Mouse (Mus musculus): ENCODE results near the gene Ifnar2. TPM values are rescaled to one million over a fixed set of nuclear protein-coding genes. Genes with fewer than 3 reads are reported as not detected.

Gene Ifnar2
- polyA plus RNA-seq, 1 experiment from 2014 or later = 67.4 TPM

GRCm38 (mm10) chr16:91445566-91445965, 73.0 kb downstream of the Ifnar2 start:
- Histone ChIP-seq H3K36me3 (no peaks in the 10 kb centered on the region), H3K9me3 (replicated peaks) (no peaks in the 10 kb centered on the region), H3K4me1 (replicated peaks) (peaks cover 92% of the 10 kb centered on the region), H3K27me3 (no peaks in the 10 kb centered on the region), H3K27ac (peak overlapping the region; percentile 90), H3K9ac (no peak overlapping the region), H3K4me3 (replicated peaks) (no peak overlapping the region), H3K4me2 (no peak overlapping the region)
- ATAC-seq (ENCODE audit: low read depth) = no peak
- no peak for DNase-seq
- WGBS (ENCODE audit: insufficient replicate concordance) = 69% methylated on average over 5 of the region's 5 CpGs

- WGBS (ENCODE audit: insufficient replicate concordance) = 49% methylated on average over 8 of the region's 8 CpGs
- peak; percentile 30 for ATAC-seq (ENCODE audit: low read depth)
- Histone ChIP-seq H3K4me2 (peak overlapping the region; percentile 44), H3K4me1 (replicated peaks) (peaks cover 92% of the 10 kb centered on the region), H3K9ac (peak overlapping the region; percentile 64), H3K36me3 (no peaks in the 10 kb centered on the region), H3K27me3 (no peaks in the 10 kb centered on the region), H3K9me3 (replicated peaks) (no peaks in the 10 kb centered on the region), H3K4me3 (replicated peaks) (no peak overlapping the region), H3K27ac (peak overlapping the region; percentile 90)
- DNase-seq = no peak
These were observed 74.4 kb downstream of the Ifnar2 start for GRCm38 (mm10) chr16:91446778-91447511.

GRCm38 (mm10) chr16:91447512-91447900, 74.9 kb downstream of the Ifnar2 start:
- H3K27ac ChIP-seq = peak overlapping the region; percentile 90
- H3K4me3 ChIP-seq (replicated peaks) = no peak overlapping the region
- peak overlapping the region; percentile 64 for H3K9ac ChIP-seq
- H3K36me3 ChIP-seq = no peaks in the 10 kb centered on the region
- peak overlapping the region; percentile 44 for H3K4me2 ChIP-seq
- no peaks in the 10 kb centered on the region for H3K27me3 ChIP-seq
- peak; percentile 10; the same call in 1 of the 2 replicates for ATAC-seq (ENCODE audit: low read depth)
- H3K4me1 ChIP-seq (replicated peaks) = peaks cover 93% of the 10 kb centered on the region
- WGBS (ENCODE audit: insufficient replicate concordance) = 74% methylated on average over 6 of the region's 6 CpGs
- no peak for DNase-seq
- H3K9me3 ChIP-seq (replicated peaks) = no peaks in the 10 kb centered on the region

GRCm38 (mm10) chr16:91448088-91448487, 75.5 kb downstream of the Ifnar2 start:
- Histone ChIP-seq H3K9me3 (replicated peaks) (no peaks in the 10 kb centered on the region), H3K4me3 (replicated peaks) (no peak overlapping the region), H3K4me2 (peak overlapping the region; percentile 44), H3K36me3 (no peaks in the 10 kb centered on the region), H3K4me1 (replicated peaks) (peaks cover 92% of the 10 kb centered on the region), H3K27me3 (no peaks in the 10 kb centered on the region), H3K27ac (peak overlapping the region; percentile 90), H3K9ac (peak overlapping the region; percentile 64)
- DNase-seq (no peak), ATAC-seq (ENCODE audit: low read depth) (peak; percentile 79)
- WGBS (ENCODE audit: insufficient replicate concordance) = 54% methylated on average over 5 of the region's 5 CpGs

- peak; percentile 68 for ATAC-seq (ENCODE audit: low read depth)
- H3K9me3 ChIP-seq (replicated peaks) = no peaks in the 10 kb centered on the region
- DNase-seq = no peak
- H3K4me1 ChIP-seq (replicated peaks) = peaks cover 85% of the 10 kb centered on the region
- H3K4me2 ChIP-seq = no peak overlapping the region
- H3K27me3 ChIP-seq = no peaks in the 10 kb centered on the region
- no peak overlapping the region for H3K4me3 ChIP-seq (replicated peaks)
- WGBS (ENCODE audit: insufficient replicate concordance) = 32% methylated on average over 7 of the region's 7 CpGs
- peak overlapping the region; percentile 64; the same call in 1 of the 2 replicates for H3K9ac ChIP-seq
- H3K27ac ChIP-seq = peak overlapping the region; percentile 90
- no peaks in the 10 kb centered on the region for H3K36me3 ChIP-seq
These were observed 76.3 kb downstream of the Ifnar2 start for GRCm38 (mm10) chr16:91448895-91449294.

- 76% methylated on average over 12 of the region's 12 CpGs for WGBS (ENCODE audit: insufficient replicate concordance)
- no peak for ATAC-seq (ENCODE audit: low read depth)
- Histone ChIP-seq H3K4me2 (no peak overlapping the region), H3K27me3 (no peaks in the 10 kb centered on the region), H3K4me3 (replicated peaks) (no peak overlapping the region), H3K4me1 (replicated peaks) (peaks cover 77% of the 10 kb centered on the region), H3K27ac (peak overlapping the region; percentile 90), H3K9ac (peak overlapping the region; percentile 26; the same call in 1 of the 2 replicates), H3K36me3 (no peaks in the 10 kb centered on the region), H3K9me3 (replicated peaks) (no peaks in the 10 kb centered on the region)
- no peak for DNase-seq
These were observed 77.8 kb downstream of the Ifnar2 start for GRCm38 (mm10) chr16:91450137-91451064.

- no peaks in the 10 kb centered on the region for H3K36me3 ChIP-seq
- WGBS (ENCODE audit: insufficient replicate concordance) = 22% methylated on average over 2 of the region's 2 CpGs
- no peak overlapping the region for H3K4me3 ChIP-seq (replicated peaks)
- H3K4me1 ChIP-seq (replicated peaks) = peaks cover 61% of the 10 kb centered on the region
- peak overlapping the region; percentile 70 for H3K27ac ChIP-seq
- no peak overlapping the region for H3K9ac ChIP-seq
- H3K27me3 ChIP-seq = no peaks in the 10 kb centered on the region
- no peak for DNase-seq
- no peak for ATAC-seq (ENCODE audit: low read depth)
- no peaks in the 10 kb centered on the region for H3K9me3 ChIP-seq (replicated peaks)
- H3K4me2 ChIP-seq = no peak overlapping the region
These were observed 79.4 kb downstream of the Ifnar2 start for GRCm38 (mm10) chr16:91451949-91452348.

- no peak for DNase-seq
- no peaks in the 10 kb centered on the region for H3K9me3 ChIP-seq (replicated peaks)
- 0 out of 2 replicates have a peak overlapping the region, but pooled peaks have one; percentile 9 for H3K9ac ChIP-seq
- H3K27ac ChIP-seq = peak overlapping the region; percentile 70
- ATAC-seq (ENCODE audit: low read depth) = no peak
- H3K4me2 ChIP-seq = no peak overlapping the region
- no peaks in the 10 kb centered on the region for H3K36me3 ChIP-seq
- peaks cover 57% of the 10 kb centered on the region for H3K4me1 ChIP-seq (replicated peaks)
- no peak overlapping the region for H3K4me3 ChIP-seq (replicated peaks)
- WGBS (ENCODE audit: insufficient replicate concordance) = 50% methylated on average over 6 of the region's 6 CpGs
- H3K27me3 ChIP-seq = no peaks in the 10 kb centered on the region
These were observed 79.8 kb downstream of the Ifnar2 start for GRCm38 (mm10) chr16:91452363-91452896.

Other genes with a start within 250 kb of the Ifnar2 start
- gene Olig2, start 147.3 kb upstream of the Ifnar2 start, polyA plus RNA-seq (2015; fragmentation: Nextera tagmentation; extraction: Ambion mirVana) = not detected in 2 replicates
- gene Olig1, start 103.0 kb upstream of the Ifnar2 start, polyA plus RNA-seq (2015; fragmentation: Nextera tagmentation; extraction: Ambion mirVana) = 0.13 TPM in 1 of 2 replicates, not detected in the other
- not detected in 2 replicates for gene Gm21970, start 18.9 kb downstream of the Ifnar2 start, polyA plus RNA-seq (2015; fragmentation: Nextera tagmentation; extraction: Ambion mirVana)
- gene Il10rb, start 33.4 kb downstream of the Ifnar2 start, polyA plus RNA-seq (2015; fragmentation: Nextera tagmentation; extraction: Ambion mirVana) = 25.0 and 28.1 TPM in 2 replicates
- 18.0 and 19.1 TPM in 2 replicates for gene Ifnar1, start 112.5 kb downstream of the Ifnar2 start, polyA plus RNA-seq (2015; fragmentation: Nextera tagmentation; extraction: Ambion mirVana)
- 15.4 and 18.1 TPM in 2 replicates for gene Ifngr2, start 174.3 kb downstream of the Ifnar2 start, polyA plus RNA-seq (2015; fragmentation: Nextera tagmentation; extraction: Ambion mirVana)
- gene Tmem50b, start 225.0 kb downstream of the Ifnar2 start, polyA plus RNA-seq (2015; fragmentation: Nextera tagmentation; extraction: Ambion mirVana) = 5.6 and 6.3 TPM in 2 replicates
- 1.4 and 2.5 TPM in 2 replicates for gene Dnajc28, start 246.2 kb downstream of the Ifnar2 start, polyA plus RNA-seq (2015; fragmentation: Nextera tagmentation; extraction: Ambion mirVana)

Data from liver, embryonic 13.5 days (tissue).